Mouse (Mus musculus) Patski (cell line): ENCODE results near the gene Senp1. TPM values are rescaled to one million over a fixed set of nuclear protein-coding genes. Genes with fewer than 3 reads are reported as not detected.

Experiments used
- ATAC-seq: fragments of 100-300 bp; one replicate; pipeline ENCODE4 v1.8.0; 2021
- CTCF ChIA-PET: fragments of 350-600 bp; sonication (Branson Sonifier 250); formaldehyde crosslinking; loops from one replicate; lab custom pipeline; 2022; ENCODE audit warnings: inconsistent platforms; lab: Charles Lee
- POLR2A ChIA-PET: fragments of 350-600 bp; sonication (Branson Sonifier 250); formaldehyde crosslinking; loops from one replicate; lab custom pipeline; 2022; ENCODE audit warnings: antibody characterized with exemption, inconsistent platforms; lab: Charles Lee
- DNase-seq: peaks from one replicate; pipeline ENCODE4 v3.0.0-alpha.2; 2011; ENCODE audit warnings: low read depth, low spot score
- H3K27me3 ChIP-seq: fragments of 371-371 bp; one replicate; pipeline ENCODE4 v1.5.1; 2021
- CTCF ChIP-seq: fragments of 100-300 bp; IDR thresholded peaks from one replicate; pipeline ENCODE4 v1.5.1; 2021
- in situ Hi-C: fragments of 300-500 bp; cut with MboI; formaldehyde crosslinking; loops from 3 replicates; pipeline ENCODE4 v1.11.1; 2018; ENCODE audit warnings: low pct_unique_long_range_greater_than_20kb, mixed read lengths
- polyA plus RNA-seq: library from polyadenylated mRNA; unstranded; gene quantifications from one replicate; pipeline ENCODE4 v1.2.3, GENCODE M21; 2021

Senp1 gene
- polyA plus RNA-seq, 1 experiment from 2014 or later, result 22.1 TPM

DNA sequence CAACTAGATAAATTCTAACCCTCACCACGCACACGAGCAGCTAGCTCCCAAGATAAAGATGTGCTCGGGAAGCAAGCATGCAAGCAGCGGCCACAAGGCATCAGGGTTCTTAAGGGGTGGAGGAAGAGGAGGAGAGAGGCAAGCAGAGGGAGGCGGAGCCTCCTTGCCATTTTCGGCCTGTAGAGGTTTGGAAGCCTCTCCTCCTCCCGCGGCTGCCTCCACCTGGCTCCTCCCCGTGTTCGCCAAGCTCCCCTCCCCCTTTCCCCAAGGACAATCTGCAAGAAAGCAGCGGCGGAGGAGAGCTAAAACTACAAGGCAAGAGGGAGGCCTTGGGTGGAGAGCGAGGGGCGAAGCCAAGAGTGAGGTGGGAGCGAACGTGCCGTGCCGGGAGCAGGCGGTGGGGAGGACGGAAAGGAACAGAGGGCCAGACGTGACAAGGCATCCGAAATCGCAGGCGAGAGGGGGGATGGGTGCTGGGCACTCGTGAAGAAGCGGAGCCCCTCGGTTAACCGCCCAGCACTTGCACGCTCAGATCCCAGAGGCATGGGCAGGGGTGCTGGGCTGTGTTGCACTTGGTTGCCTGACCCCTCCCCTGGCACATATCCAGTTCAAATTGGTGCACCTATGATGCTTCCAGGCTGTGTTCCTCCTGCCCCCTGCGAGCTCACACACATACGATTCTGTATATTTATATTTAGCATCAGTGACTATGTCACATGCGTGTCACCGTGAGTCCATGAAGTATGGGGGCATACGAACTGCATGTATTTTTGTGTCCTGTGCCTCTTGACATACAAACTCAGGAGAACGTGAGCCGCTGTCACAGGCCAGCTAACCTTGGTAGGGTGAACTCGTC lies 15.0 kb upstream of the Senp1 start:
- ATAC-seq (peak; percentile 91), DNase-seq (no peak)
- CTCF ChIA-PET, result interaction anchor here (2.5 kb wide), 1 partner anchor 11 kb away, joined by 5 read pairs; no protein-coding TSS in a partner anchor
- TF ChIP-seq CTCF, result no peak
- POLR2A ChIA-PET, result interaction anchor here (1.0 to 1.7 kb wide), 4 partner anchors 16 to 31 kb away, joined by 3 to 7 read pairs (median 5); partner anchors contain the start of genes Pfkm and Senp1
- peaks cover 5% of the 10 kb centered on the region for H3K27me3 ChIP-seq
- in situ Hi-C loops, result no loop called here

DNA sequence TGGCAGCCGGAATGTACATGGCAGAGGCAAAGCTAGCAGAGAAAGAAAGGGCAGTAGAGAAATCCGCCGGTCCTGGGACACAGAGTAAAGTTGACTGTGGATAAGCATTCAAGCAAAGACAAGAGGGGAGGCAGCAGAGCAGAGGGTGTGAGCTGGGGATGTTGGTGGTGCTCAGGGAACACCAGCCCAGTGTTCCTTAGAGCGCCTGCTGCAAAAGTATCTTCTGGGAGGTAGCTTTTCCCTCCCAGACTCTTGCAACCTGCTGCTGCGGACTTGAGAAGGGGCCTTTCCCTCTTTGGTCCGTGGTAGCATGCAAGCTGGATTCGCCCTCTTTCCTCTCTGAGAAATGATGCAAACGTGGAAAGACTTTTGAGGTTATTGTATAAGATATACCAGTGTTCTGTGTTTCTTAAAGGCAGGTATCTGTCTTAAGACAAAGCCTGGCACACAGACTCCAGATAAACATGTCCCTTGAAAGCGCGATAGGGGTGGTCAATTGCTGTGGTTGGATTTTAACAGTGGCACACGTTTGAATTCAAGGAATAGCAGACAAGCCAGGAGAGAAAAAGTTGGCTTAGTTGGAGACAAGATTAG lies 14.3 kb upstream of the Senp1 start:
- TF ChIP-seq CTCF, result no peak
- CTCF ChIA-PET, result interaction anchor here (2.5 kb wide), 1 partner anchor 11 kb away, joined by 5 read pairs; no protein-coding TSS in a partner anchor
- DNase-seq (no peak), ATAC-seq (no peak)
- H3K27me3 ChIP-seq, result peaks cover 5% of the 10 kb centered on the region
- POLR2A ChIA-PET, result interaction anchor here (1.1 to 1.7 kb wide), 3 partner anchors 15 to 31 kb away, joined by 3 to 7 read pairs (median 7); partner anchors contain the start of genes Pfkm and Senp1
- in situ Hi-C loops, result no loop called here

DNA sequence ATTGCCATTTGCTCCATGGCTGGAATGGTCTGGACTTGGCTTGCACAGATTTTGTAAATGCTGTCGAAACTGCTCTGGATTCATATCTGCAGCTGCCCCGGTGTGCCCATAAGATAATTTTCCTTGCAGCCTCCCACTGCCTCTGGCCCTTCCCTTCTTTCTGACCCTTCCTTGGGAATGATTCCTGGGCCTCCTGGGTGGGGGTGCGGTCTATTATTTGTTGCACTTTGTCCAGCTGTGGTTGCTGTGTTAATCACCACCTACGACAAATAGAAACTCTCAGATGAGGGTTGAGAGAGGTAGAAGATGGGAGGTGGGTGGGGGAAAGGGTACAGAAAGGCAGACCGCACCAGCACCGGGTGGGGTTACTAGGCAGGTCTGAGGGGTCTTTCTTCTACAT lies 13.7 kb upstream of the Senp1 start:
- H3K27me3 ChIP-seq, result peaks cover 5% of the 10 kb centered on the region
- POLR2A ChIA-PET, result interaction anchor here (1.5 to 1.7 kb wide), 2 partner anchors 14 to 21 kb away, joined by 7 read pairs; partner anchors contain the start of genes Pfkm and Senp1
- no peak for DNase-seq
- CTCF ChIA-PET, result interaction anchor here (1.4 to 4.1 kb wide), 3 partner anchors 10 to 12 kb away, joined by 3 to 19 read pairs (median 5); partner anchors contain the start of gene Senp1
- ATAC-seq, result no peak
- in situ Hi-C loops, result no loop called here
- no peak for TF ChIP-seq CTCF

- no peak for TF ChIP-seq CTCF
- ChIA-PET POLR2A (no interaction called here), CTCF (interaction anchor here (1.4 to 4.1 kb wide), 2 partner anchors 11 to 13 kb away, joined by 3 to 19 read pairs; partner anchors contain the start of gene Senp1)
- DNase-seq, result no peak
- peaks cover 5% of the 10 kb centered on the region for H3K27me3 ChIP-seq
- in situ Hi-C loops, result no loop called here
- no peak for ATAC-seq
These were observed 13.0 kb upstream of the Senp1 start for GRCm38 (mm10) chr15:98106506-98106905.

GRCm38 (mm10) chr15:98102401-98102800 lies 8.9 kb upstream of the Senp1 start:
- POLR2A ChIA-PET, result no interaction called here
- DNase-seq (no peak), ATAC-seq (no peak)
- in situ Hi-C loops, result no loop called here
- peaks cover 5% of the 10 kb centered on the region for H3K27me3 ChIP-seq
- TF ChIP-seq CTCF, result no peak
- CTCF ChIA-PET, result no interaction called here

DNA sequence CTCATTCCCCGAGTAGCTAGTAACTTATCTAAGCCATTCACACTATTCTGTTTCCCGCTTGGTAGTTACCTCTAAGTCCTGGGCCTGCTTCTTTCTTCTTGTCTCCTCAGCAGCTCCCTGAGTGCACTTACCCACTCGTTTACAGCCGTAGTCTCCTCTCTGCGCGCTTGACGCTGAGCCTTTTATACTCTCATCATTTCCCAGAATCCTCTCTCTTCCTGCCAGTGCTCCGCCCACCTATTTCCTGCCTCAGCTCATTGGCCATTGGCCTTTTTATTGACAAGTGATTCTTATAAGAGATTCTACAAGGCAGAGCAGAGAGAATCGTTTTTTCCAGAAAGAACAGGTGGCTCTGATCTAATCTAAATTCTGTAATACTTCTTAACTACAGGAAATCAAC lies 5.0 kb upstream of the Senp1 start:
- no peak for ATAC-seq
- ChIA-PET CTCF (no interaction called here), POLR2A (no interaction called here)
- no peaks in the 10 kb centered on the region for H3K27me3 ChIP-seq
- TF ChIP-seq CTCF, result no peak
- in situ Hi-C loops, result loop anchor here (10.0 kb wide), 1 partner anchor 286 kb away; the partner anchor contains the start of gene Olfr283
- DNase-seq, result no peak

GRCm38 (mm10) chr15:98096957-98097356 lies 3.4 kb upstream of the Senp1 start:
- TF ChIP-seq CTCF, result peak; percentile 58
- CTCF ChIA-PET, result interaction anchor here (1.1 to 3.8 kb wide), 4 partner anchors 8 to 133 kb away, joined by 3 to 19 read pairs (median 4); partner anchors contain the start of gene Tmem106c
- no peak for DNase-seq
- in situ Hi-C loops, result loop anchor here (10.0 kb wide), 1 partner anchor 288 kb away; the partner anchor contains the start of gene Olfr283
- H3K27me3 ChIP-seq, result no peaks in the 10 kb centered on the region
- POLR2A ChIA-PET, result no interaction called here
- ATAC-seq, result no peak

DNA sequence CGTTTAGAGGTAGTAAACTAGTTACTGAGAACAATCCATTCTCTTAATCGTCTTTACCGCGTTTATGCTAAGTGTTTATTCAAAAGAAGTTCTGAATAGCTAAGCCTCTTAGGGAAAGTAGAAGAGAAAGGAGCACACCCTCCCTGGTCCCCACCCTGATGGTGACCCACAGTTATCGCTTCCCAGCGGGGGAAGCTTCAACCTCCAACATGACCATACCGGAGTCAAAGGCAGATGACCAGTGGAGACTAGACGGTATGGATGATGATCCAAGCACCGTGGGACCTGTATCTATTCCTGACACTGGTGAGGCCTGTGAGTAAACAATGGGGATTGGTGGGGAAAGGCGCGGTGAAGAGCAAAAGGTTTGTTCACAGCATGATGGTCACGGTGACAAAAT lies 1.4 kb upstream of the Senp1 start:
- H3K27me3 ChIP-seq, result no peaks in the 10 kb centered on the region
- POLR2A ChIA-PET, result interaction anchor here (0.8 to 1.0 kb wide), 2 partner anchors 15 to 50 kb away, joined by 3 read pairs; no protein-coding TSS in a partner anchor
- CTCF ChIA-PET, result interaction anchor here (1.5 to 3.8 kb wide), 2 partner anchors 10 to 20 kb away, joined by 3 to 19 read pairs; no protein-coding TSS in a partner anchor
- in situ Hi-C loops, result loop anchor here (5.0 to 10.0 kb wide), 2 partner anchors 57 to 290 kb away; partner anchors contain the start of gene Olfr283
- DNase-seq, result no peak
- no peak for TF ChIP-seq CTCF
- no peak for ATAC-seq

DNA sequence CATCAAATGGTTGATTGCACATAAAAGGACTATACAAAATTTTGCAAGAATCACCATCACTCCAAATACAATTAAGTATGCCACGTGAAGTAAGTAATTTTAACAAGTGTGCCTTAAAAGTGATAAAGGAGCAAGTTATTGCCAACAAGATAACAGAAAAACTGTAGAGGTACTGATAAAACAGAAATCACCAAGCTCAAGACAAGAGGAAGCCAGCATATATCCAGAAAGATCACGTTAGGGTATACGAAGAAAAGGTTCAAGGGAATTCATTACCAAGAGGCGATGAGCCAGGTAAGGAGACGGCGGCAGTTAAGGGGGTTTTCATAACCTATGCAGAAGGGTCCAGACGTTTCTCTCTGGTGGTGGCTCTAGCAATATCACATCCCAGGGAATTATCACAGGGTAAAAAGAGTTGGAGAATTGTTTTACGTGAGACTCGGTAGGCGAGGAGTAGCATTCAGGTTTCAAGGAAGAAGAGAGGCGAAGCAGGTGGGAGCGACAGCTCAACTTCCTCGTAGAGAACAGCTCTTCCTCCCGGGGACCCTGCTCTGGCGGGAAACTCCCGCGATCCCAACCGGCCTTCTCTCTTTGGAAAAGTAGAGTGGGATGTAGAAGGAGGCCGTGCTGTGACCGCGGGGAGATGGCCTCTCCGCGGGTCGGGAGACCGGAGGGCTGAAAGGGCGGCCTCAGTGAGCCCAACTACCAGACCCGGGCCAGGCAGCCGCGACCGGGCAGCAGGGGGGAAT lies 998 bp downstream of the Senp1 start, which contains the start of gene Pfkm:
Gene Pfkm, plus strand, starts transcription at position 218 of the 749 bp plus-strand sequence.
- ChIA-PET CTCF (interaction anchor here (0.7 to 1.3 kb wide), 4 partner anchors 15 to 81 kb away, joined by 3 to 5 read pairs (median 3); no protein-coding TSS in a partner anchor), POLR2A (interaction anchor here (0.6 to 2.6 kb wide), 4 partner anchors 11 to 82 kb away, joined by 3 to 7 read pairs (median 5); no protein-coding TSS in a partner anchor)
- ATAC-seq (peak; percentile 47), DNase-seq (no peak)
- no peak for TF ChIP-seq CTCF
- no peaks in the 10 kb centered on the region for H3K27me3 ChIP-seq
- in situ Hi-C loops, result loop anchor here (5.0 to 10.0 kb wide), 2 partner anchors 60 to 292 kb away; partner anchors contain the start of gene Olfr283
